Mouse (Mus musculus): Measurements from ENCODE around the gene Mcf2l.

DNA sequence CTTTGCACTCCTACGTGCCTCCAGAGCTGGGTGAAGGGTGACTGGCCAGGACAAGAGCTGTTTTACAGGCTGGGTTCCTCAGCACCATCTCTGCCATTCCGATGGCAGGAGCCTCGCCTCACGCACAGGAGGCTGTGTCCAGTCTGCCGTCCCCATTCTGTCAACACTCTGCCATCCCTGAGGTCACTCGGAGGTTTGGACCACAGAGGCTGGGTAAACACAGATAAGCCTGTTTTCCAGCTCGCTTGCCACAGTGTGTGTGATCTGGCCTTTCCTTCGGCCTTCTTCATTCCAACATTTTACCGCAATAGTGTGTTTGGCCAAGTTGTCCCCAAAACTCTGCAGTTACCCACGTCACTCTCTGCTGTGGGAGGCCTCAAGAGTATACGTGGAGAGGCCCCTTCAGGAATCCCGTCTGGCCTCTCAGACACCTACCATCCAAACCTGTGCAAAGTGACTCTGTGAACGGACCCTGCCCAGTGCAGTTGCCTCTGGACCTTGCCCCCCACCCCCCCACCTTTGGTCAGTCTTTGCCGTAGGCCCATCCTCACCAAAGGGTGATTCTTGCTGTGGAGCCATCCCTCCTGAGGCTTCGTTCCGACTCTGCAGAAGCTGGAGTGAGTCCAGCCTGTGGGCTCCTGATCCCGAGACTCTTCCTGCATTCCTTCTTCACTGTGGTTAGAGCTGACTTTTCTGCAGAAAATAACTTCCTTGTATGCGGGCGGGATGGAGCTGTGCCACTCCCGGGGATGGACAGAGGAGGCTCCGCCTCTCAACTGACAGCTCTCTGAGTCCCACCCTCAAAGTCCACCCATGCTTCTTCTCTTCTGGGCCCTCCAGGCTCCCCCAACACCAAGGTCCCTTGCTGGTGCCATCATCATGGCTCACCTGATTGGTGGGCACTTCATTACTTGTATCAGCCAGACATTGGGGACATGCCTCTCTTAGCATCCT, 9.7 kb downstream of the Mcf2l start:
- TF ChIP-seq CTCF (IDR thresholded peaks at IDR 0.05; ENCODE audit: low read depth): no peak
- TF ChIP-seq EP300 (IDR thresholded peaks at IDR 0.05; ENCODE audit: low read depth): no peak

All from heart, postnatal 0 days (tissue).